Comparison of ENCODE assay signal across 8 mouse cellular contexts in genomic region chr1:72875708-72876107, GRCm38 (mm10). TPM values are rescaled to one million over a fixed set of nuclear protein-coding genes. Genes with fewer than 3 reads are reported as not detected.
A peak's percentile ranks its signal among the peaks of the same experiment; 100 is the strongest.
DNase-seq lines count a peak whose midpoint lies in the region; ATAC-seq lines count a peak whose summit lies in the region.
"Had no signal": no experiment of that assay in that cellular context is flagged by ENCODE, and none has a peak within 500 bp of the region (broad histone marks: within the 10 kb centered on the region; RNA-seq: fewer than 3 reads in every experiment).

No protein-coding gene starts in this region.

- no peaks in the 10 kb centered on the region; the same call in none of the 2 replicates for H3K27me3 ChIP-seq in kidney, embryonic 14.5 days (ENCODE audit: control insufficient read depth, insufficient read depth, low read length)
- peaks cover 3% of the 10 kb centered on the region; the same call in 1 of the 2 replicates for H3K27me3 ChIP-seq in embryonic facial prominence, embryonic 15.5 days
- peaks cover 31% of the 10 kb centered on the region for H3K27me3 ChIP-seq in hindbrain, embryonic 12.5 days
- peaks cover 29% of the 10 kb centered on the region for H3K27me3 ChIP-seq in midbrain, embryonic 13.5 days

- no peak for ATAC-seq in kidney, embryonic 14.5 days (ENCODE audit: low FRiP score, low TSS enrichment)
- ATAC-seq in embryonic facial prominence, embryonic 15.5 days (ENCODE audit: insufficient number of reproducible peaks, low FRiP score, low TSS enrichment, low read depth) = no peak
- ATAC-seq in hindbrain, embryonic 12.5 days (ENCODE audit: low FRiP score) = no peak
- ATAC-seq in midbrain, embryonic 13.5 days = no peak
- ATAC-seq in inflammation-experienced regulatory T-cells, adult 6 months = no peak

- peak; percentile 63 for DNase-seq in kidney, adult 9 months
- DNase-seq in frontal cortex, postnatal 10 days (ENCODE audit: low spot score in 2 of 2) = no peak

- no peaks in the 10 kb centered on the region for H3K9me3 ChIP-seq in kidney, embryonic 14.5 days (ENCODE audit: control insufficient read depth, low read length)
- no peaks in the 10 kb centered on the region for H3K9me3 ChIP-seq in embryonic facial prominence, embryonic 15.5 days (replicated peaks)
- H3K9me3 ChIP-seq in hindbrain, embryonic 12.5 days (replicated peaks) = no peaks in the 10 kb centered on the region
- no peaks in the 10 kb centered on the region for H3K9me3 ChIP-seq in midbrain, embryonic 13.5 days
- H3K9me3 ChIP-seq: megakaryocyte, embryonic 14.5 days had no signal

- H3K27ac ChIP-seq in kidney, embryonic 14.5 days (ENCODE audit: low read depth, low read length) = no peak overlapping the region
- H3K27ac ChIP-seq in embryonic facial prominence, embryonic 15.5 days (replicated peaks) = no peak overlapping the region
- H3K27ac ChIP-seq in hindbrain, embryonic 12.5 days = no peak overlapping the region
- H3K27ac ChIP-seq in midbrain, embryonic 13.5 days = no peak overlapping the region

- no peak overlapping the region; the same call in 1 of the 2 replicates for H3K4me2 ChIP-seq in kidney, embryonic 14.5 days (replicated peaks; ENCODE audit: low read depth, low read length)
- peak overlapping the region; percentile 82; the same call in 1 of the 2 replicates for H3K4me2 ChIP-seq in embryonic facial prominence, embryonic 15.5 days (replicated peaks)
- peak overlapping the region; percentile 96 for H3K4me2 ChIP-seq in hindbrain, embryonic 12.5 days (replicated peaks)
- H3K4me2 ChIP-seq in midbrain, embryonic 13.5 days (replicated peaks) = peak overlapping the region; percentile 80; the same call in 1 of the 2 replicates

- H3K9ac ChIP-seq in kidney, embryonic 14.5 days (ENCODE audit: low read depth, low read length) = no peak overlapping the region
- no peak overlapping the region for H3K9ac ChIP-seq in embryonic facial prominence, embryonic 15.5 days
- no peak overlapping the region for H3K9ac ChIP-seq in hindbrain, embryonic 12.5 days
- H3K9ac ChIP-seq in midbrain, embryonic 13.5 days (replicated peaks) = no peak overlapping the region

- H3K4me3 ChIP-seq in kidney, embryonic 14.5 days (ENCODE audit: low read length) = no peak overlapping the region
- no peak overlapping the region; the same call in 1 of the 2 replicates for H3K4me3 ChIP-seq in embryonic facial prominence, embryonic 15.5 days (replicated peaks)
- no peak overlapping the region for H3K4me3 ChIP-seq in hindbrain, embryonic 12.5 days
- H3K4me3 ChIP-seq in midbrain, embryonic 13.5 days (replicated peaks) = no peak overlapping the region
- H3K4me3 ChIP-seq: megakaryocyte, embryonic 14.5 days had no signal

- H3K4me1 ChIP-seq in kidney, embryonic 14.5 days (ENCODE audit: control insufficient read depth, insufficient read depth, low read length) = peaks cover 28% of the 10 kb centered on the region
- peaks cover 62% of the 10 kb centered on the region for H3K4me1 ChIP-seq in embryonic facial prominence, embryonic 15.5 days
- H3K4me1 ChIP-seq in hindbrain, embryonic 12.5 days = peaks cover 49% of the 10 kb centered on the region
- H3K4me1 ChIP-seq in midbrain, embryonic 13.5 days (replicated peaks) = peaks cover 51% of the 10 kb centered on the region

- no peaks in the 10 kb centered on the region for H3K36me3 ChIP-seq in kidney, embryonic 14.5 days (ENCODE audit: control insufficient read depth, insufficient read depth, low read length)
- H3K36me3 ChIP-seq in embryonic facial prominence, embryonic 15.5 days = no peaks in the 10 kb centered on the region
- no peaks in the 10 kb centered on the region for H3K36me3 ChIP-seq in hindbrain, embryonic 12.5 days
- H3K36me3 ChIP-seq in midbrain, embryonic 13.5 days = no peaks in the 10 kb centered on the region

- 7% methylated on average over 3 of the region's 3 CpGs for WGBS in kidney, embryonic 14.5 days
- 8% methylated on average over 3 of the region's 3 CpGs for WGBS in embryonic facial prominence, embryonic 15.5 days
- 2% methylated on average over 3 of the region's 3 CpGs for WGBS in hindbrain, embryonic 12.5 days
- 9% methylated on average over 3 of the region's 3 CpGs for WGBS in midbrain, embryonic 13.5 days

RNA-seq across cellular contexts. Expression of gene Igfbp5, which starts 1.0 kb away (rescaled TPM):
- 56.4 and 61.4 TPM in 2 replicates for polyA plus RNA-seq in kidney, embryonic 14.5 days (2014; fragmentation: Nextera tagmentation; extraction: Ambion mirVana)
- 127 and 131 TPM in 2 replicates for polyA plus RNA-seq in embryonic facial prominence, embryonic 15.5 days (2015; fragmentation: Nextera tagmentation; extraction: Ambion mirVana)
- polyA plus RNA-seq in hindbrain, embryonic 12.5 days (2016; fragmentation: Nextera tagmentation; extraction: Ambion mirVana) = 69.6 and 99.7 TPM in 2 replicates
- polyA plus RNA-seq in midbrain, embryonic 13.5 days (2015; fragmentation: Nextera tagmentation; extraction: Ambion mirVana) = 28.7 and 31.8 TPM in 2 replicates
- polyA plus RNA-seq in inflammation-experienced regulatory T-cells, adult 6 months (2017; shearing (Covaris generic)) = under 1 TPM in 1 of 3 experiments, not detected in 2; 0.08 TPM

RNA-seq across cellular contexts. Expression of gene Igfbp2, which starts 51.4 kb away (rescaled TPM):
- polyA plus RNA-seq in kidney, embryonic 14.5 days (2014; fragmentation: Nextera tagmentation; extraction: Ambion mirVana) = 148 and 171 TPM in 2 replicates
- polyA plus RNA-seq in embryonic facial prominence, embryonic 15.5 days (2015; fragmentation: Nextera tagmentation; extraction: Ambion mirVana) = 728 and 790 TPM in 2 replicates
- 548 and 549 TPM in 2 replicates for polyA plus RNA-seq in hindbrain, embryonic 12.5 days (2016; fragmentation: Nextera tagmentation; extraction: Ambion mirVana)
- polyA plus RNA-seq in midbrain, embryonic 13.5 days (2015; fragmentation: Nextera tagmentation; extraction: Ambion mirVana) = 294 and 385 TPM in 2 replicates
- polyA plus RNA-seq in inflammation-experienced regulatory T-cells, adult 6 months (2017; shearing (Covaris generic)) = not detected

Comparison
In these comparisons a context has a peak if more than half of its experiments do, and no peak if none do; other contexts are left out.
1. RNA of gene Igfbp5, which starts 1.0 kb away (polyA plus RNA-seq): 127 to 131 TPM in embryonic facial prominence, embryonic 15.5 days, 69.6 to 99.7 TPM in hindbrain, embryonic 12.5 days, 56.4 to 61.4 TPM in kidney, embryonic 14.5 days and 28.7 to 31.8 TPM in midbrain, embryonic 13.5 days; 0.08 TPM in inflammation-experienced regulatory T-cells, adult 6 months; every median in the first group is over 10 times any median in the second.
2. RNA of gene Igfbp2, which starts 51.4 kb away (polyA plus RNA-seq): 728 to 790 TPM in embryonic facial prominence, embryonic 15.5 days, 548 to 549 TPM in hindbrain, embryonic 12.5 days, 294 to 385 TPM in midbrain, embryonic 13.5 days and 148 to 171 TPM in kidney, embryonic 14.5 days; not detected in inflammation-experienced regulatory T-cells, adult 6 months; every median in the first group is over 100 times any median in the second.